Mouse (Mus musculus) midbrain, embryonic 13.5 days (tissue): Measurements from ENCODE around the gene Irf9. TPM values are rescaled to one million over a fixed set of nuclear protein-coding genes. Genes with fewer than 3 reads are reported as not detected.

Experiments used
- ATAC-seq: fragments of 200-750 bp; cut with Nextera tagmentation; 2 replicates; pipeline ENCODE4 v1.8.0; 2017; ENCODE audit warnings: mild to moderate bottlenecking, moderate TSS enrichment, moderate library complexity
- H3K27ac ChIP-seq: fragments of 300-500 bp; sonication (generic); 2 replicates; pipeline ENCODE4 v1.5.1; 2015; ENCODE audit warnings: inconsistent platforms, mild to moderate bottlenecking, moderate library complexity
- H3K27me3 ChIP-seq: fragments of 300-500 bp; sonication (generic); 2 replicates; pipeline ENCODE4 v1.6.1; 2015; ENCODE audit warnings: mild to moderate bottlenecking, inconsistent platforms
- H3K36me3 ChIP-seq: fragments of 300-500 bp; sonication (generic); 2 replicates; pipeline ENCODE4 v1.6.1; 2015; ENCODE audit warnings: mild to moderate bottlenecking, inconsistent platforms
- H3K4me1 ChIP-seq: fragments of 300-500 bp; sonication (generic); replicated peaks from 2 replicates; pipeline ENCODE4 v1.6.1; 2015; ENCODE audit warnings: inconsistent platforms
- H3K4me2 ChIP-seq: fragments of 300-500 bp; sonication (generic); replicated peaks from 2 replicates; pipeline ENCODE4 v1.6.1; 2015; ENCODE audit warnings: moderate library complexity, mild to moderate bottlenecking, inconsistent platforms
- H3K4me3 ChIP-seq: fragments of 300-500 bp; sonication (generic); replicated peaks from 2 replicates; pipeline ENCODE4 v1.5.1; 2015; ENCODE audit warnings: mild to moderate bottlenecking, inconsistent platforms
- H3K9ac ChIP-seq: fragments of 300-500 bp; sonication (generic); replicated peaks from 2 replicates; pipeline ENCODE4 v1.6.1; 2015; ENCODE audit warnings: mild to moderate bottlenecking, inconsistent platforms
- H3K9me3 ChIP-seq: fragments of 300-500 bp; sonication (generic); 2 replicates; pipeline ENCODE4 v1.6.1; 2016; ENCODE audit warnings: mild to moderate bottlenecking, inconsistent platforms
- WGBS: fragments of 180-500 bp; shearing (Covaris S2); methylation state at CpG from one replicate; pipeline ENCODE4 v1.1.7; 2015; 5-methylcytosine and 5-hydroxymethylcytosine counted together
- polyA plus RNA-seq: library from polyadenylated mRNA; unstranded; fragments of >200 nt; fragmentation: Nextera tagmentation; extraction: Ambion mirVana; gene quantifications from 2 replicates; pipeline ENCODE4 v1.2.1, GENCODE M21; 2015

Gene Irf9
- polyA plus RNA-seq, 1 experiment from 2014 or later: 8.7 TPM

GRCm38 (mm10) chr14:55656935-55657334 lies 53.6 kb downstream of the Irf9 start:
- Histone ChIP-seq H3K4me2 (no peak overlapping the region), H3K9ac (no peak overlapping the region), H3K27me3 (no peaks in the 10 kb centered on the region), H3K4me1 (peaks cover 16% of the 10 kb centered on the region), H3K4me3 (no peak overlapping the region), H3K27ac (no peak overlapping the region), H3K9me3 (no peaks in the 10 kb centered on the region), H3K36me3 (peaks cover 18% of the 10 kb centered on the region)
- ATAC-seq: no peak
- WGBS: 82% methylated on average over 3 of the region's 3 CpGs

DNA sequence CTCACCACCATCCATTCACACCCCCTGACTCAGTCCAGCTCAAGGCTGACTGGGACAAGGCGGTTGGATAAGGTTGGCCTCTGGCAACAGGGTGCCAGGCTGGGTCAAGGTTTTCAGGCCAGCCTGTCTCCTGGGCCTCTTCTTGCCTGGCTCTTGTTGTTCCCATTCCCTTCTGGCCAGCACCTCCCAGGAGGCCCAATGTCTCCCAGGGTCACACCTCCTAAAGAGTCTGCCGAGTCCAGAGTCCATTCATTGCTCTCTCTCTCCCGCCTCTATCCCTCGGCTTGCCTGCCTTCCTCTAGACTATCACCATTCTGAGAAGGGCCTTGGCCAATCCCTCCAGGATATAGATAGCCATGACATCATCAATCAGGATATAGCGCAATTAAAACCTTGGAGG lies 54.6 kb downstream of the Irf9 start:
- Histone ChIP-seq H3K9ac (no peak overlapping the region), H3K9me3 (no peaks in the 10 kb centered on the region), H3K27me3 (no peaks in the 10 kb centered on the region), H3K36me3 (peaks cover 24% of the 10 kb centered on the region), H3K27ac (no peak overlapping the region), H3K4me2 (no peak overlapping the region), H3K4me1 (peaks cover 16% of the 10 kb centered on the region), H3K4me3 (no peak overlapping the region)
- WGBS: 91% methylated on average over 5 of the region's 5 CpGs
- ATAC-seq: no peak

Other genes with a start within 250 kb of the Irf9 start
- 31.2 and 31.6 TPM in 2 replicates for gene Dhrs4, start 124.8 kb upstream of the Irf9 start, polyA plus RNA-seq
- gene Carmil3, start 112.9 kb upstream of the Irf9 start, polyA plus RNA-seq: 17.0 and 24.5 TPM in 2 replicates
- gene Cpne6, start 93.1 kb upstream of the Irf9 start, polyA plus RNA-seq: 0.70 and 0.88 TPM in 2 replicates
- gene Nrl, start 78.6 kb upstream of the Irf9 start, polyA plus RNA-seq: 0.08 TPM in 1 of 2 replicates, not detected in the other
- 16.6 and 19.5 TPM in 2 replicates for gene Pck2, start 63.3 kb upstream of the Irf9 start, polyA plus RNA-seq
- gene Dcaf11, start 43.6 kb upstream of the Irf9 start, polyA plus RNA-seq: 126 and 134 TPM in 2 replicates
- gene A730061H03Rik, start 43.2 kb upstream of the Irf9 start, polyA plus RNA-seq: 0.43 and 0.92 TPM in 2 replicates
- gene Fitm1, start 28.0 kb upstream of the Irf9 start, polyA plus RNA-seq: not detected in 2 replicates
- 176 TPM in 2 replicates for gene Psme1, start 25.4 kb upstream of the Irf9 start, polyA plus RNA-seq
- gene Emc9, start 18.3 kb upstream of the Irf9 start, polyA plus RNA-seq: 9.7 and 12.1 TPM in 2 replicates
- gene Psme2, start 12.5 kb upstream of the Irf9 start, polyA plus RNA-seq: 198 and 217 TPM in 2 replicates
- 22.0 and 24.1 TPM in 2 replicates for gene Rnf31, start 11.9 kb upstream of the Irf9 start, polyA plus RNA-seq
- gene Rec8, start 14.5 kb downstream of the Irf9 start, polyA plus RNA-seq: 6.6 and 7.3 TPM in 2 replicates
- 75.1 and 82.2 TPM in 2 replicates for gene Ipo4, start 32.4 kb downstream of the Irf9 start, polyA plus RNA-seq
- gene Gm49378, start 34.3 kb downstream of the Irf9 start, polyA plus RNA-seq: 1.6 and 2.1 TPM in 2 replicates
- gene Tm9sf1, start 40.2 kb downstream of the Irf9 start, polyA plus RNA-seq: 59.7 and 59.8 TPM in 2 replicates
- gene Tssk4, start 46.6 kb downstream of the Irf9 start, polyA plus RNA-seq: 0.38 and 0.59 TPM in 2 replicates
- gene Mdp1, start 56.9 kb downstream of the Irf9 start, polyA plus RNA-seq: 69.7 and 75.0 TPM in 2 replicates
- 49.5 and 53.3 TPM in 2 replicates for gene Gmpr2, start 68.4 kb downstream of the Irf9 start, polyA plus RNA-seq
- gene Nedd8, start 68.6 kb downstream of the Irf9 start, polyA plus RNA-seq: 605 and 607 TPM in 2 replicates
- 36.9 and 38.5 TPM in 2 replicates for gene Tinf2, start 78.2 kb downstream of the Irf9 start, polyA plus RNA-seq
- gene Tgm1, start 110.4 kb downstream of the Irf9 start, polyA plus RNA-seq: 0.32 and 0.46 TPM in 2 replicates
- 45.0 and 48.8 TPM in 2 replicates for gene Rabggta, start 118.7 kb downstream of the Irf9 start, polyA plus RNA-seq
- 66.3 and 68.8 TPM in 2 replicates for gene Dhrs1, start 142.1 kb downstream of the Irf9 start, polyA plus RNA-seq
- 33.8 and 36.2 TPM in 2 replicates for gene Nop9, start 142.1 kb downstream of the Irf9 start, polyA plus RNA-seq
- gene Cideb, start 154.9 kb downstream of the Irf9 start, polyA plus RNA-seq: 0.19 TPM in 1 of 2 replicates, not detected in the other
- 0.22 and 0.28 TPM in 2 replicates for gene Ltb4r2, start 157.9 kb downstream of the Irf9 start, polyA plus RNA-seq
- gene Ltb4r1, start 162.4 kb downstream of the Irf9 start, polyA plus RNA-seq: 0.26 TPM in 1 of 2 replicates, not detected in the other
- gene Adcy4, start 180.5 kb downstream of the Irf9 start, polyA plus RNA-seq: 4.1 and 4.2 TPM in 2 replicates
- gene Ripk3, start 185.3 kb downstream of the Irf9 start, polyA plus RNA-seq: 2.3 and 2.4 TPM in 2 replicates
- 7.9 and 8.8 TPM in 2 replicates for gene Nfatc4, start 219.6 kb downstream of the Irf9 start, polyA plus RNA-seq